Mouse (Mus musculus): ENCODE measurements around the gene Eif2b3.

The Eif2b3 gene

GRCm38 (mm10) chr4:117017738-117018137, 1.5 kb upstream of the Eif2b3 start:
- no peak for DNase-seq (ENCODE audit: low spot score)

DNA sequence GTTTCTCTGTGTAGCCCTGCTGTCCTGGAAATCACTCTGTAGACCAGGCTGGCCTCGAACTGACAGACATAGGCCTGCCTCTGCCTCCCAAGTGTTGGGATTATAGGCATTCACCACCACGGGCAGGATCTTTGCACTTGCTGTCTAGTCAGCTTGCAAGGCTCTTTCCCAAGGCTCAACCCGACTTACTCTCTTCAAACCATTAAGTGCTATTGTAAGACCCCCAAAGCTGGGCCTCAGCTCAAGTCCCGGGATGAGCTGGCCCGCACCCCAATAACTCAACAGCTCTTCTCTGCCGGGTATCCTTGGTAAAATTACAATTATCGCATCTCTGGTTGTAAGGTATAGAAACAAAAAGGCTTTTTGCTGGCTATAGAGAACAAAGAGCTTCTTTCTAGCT, 875 bp upstream of the Eif2b3 start:
- no peak for DNase-seq (ENCODE audit: low spot score)

- DNase-seq (ENCODE audit: low spot score), result no peak
These were observed 4.3 kb downstream of the Eif2b3 start for GRCm38 (mm10) chr4:117023469-117023868.

DNA sequence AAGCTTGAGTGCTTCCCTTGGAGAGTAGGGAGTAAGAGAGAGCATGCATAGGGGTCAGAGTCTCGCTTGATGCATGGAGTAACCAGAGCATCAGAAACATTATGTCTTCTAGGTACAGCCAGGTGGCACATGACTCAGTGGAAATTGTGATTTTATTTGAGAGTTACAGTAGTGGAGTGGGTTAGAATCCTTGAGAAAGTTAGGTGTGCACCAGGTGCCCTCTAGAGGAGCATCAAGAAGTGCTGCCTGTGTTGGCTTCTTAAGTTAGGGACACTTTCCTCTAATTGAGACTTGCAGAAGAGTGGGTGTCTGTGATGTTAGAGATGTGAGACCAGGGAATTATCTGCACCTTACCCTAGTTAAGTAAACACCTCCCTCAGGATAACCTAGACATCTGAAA, 11.9 kb downstream of the Eif2b3 start:
- no peak for DNase-seq (ENCODE audit: low spot score)

- DNase-seq (ENCODE audit: low spot score), result peak; percentile 9
These were observed 20.9 kb downstream of the Eif2b3 start for GRCm38 (mm10) chr4:117039925-117040687.

DNA sequence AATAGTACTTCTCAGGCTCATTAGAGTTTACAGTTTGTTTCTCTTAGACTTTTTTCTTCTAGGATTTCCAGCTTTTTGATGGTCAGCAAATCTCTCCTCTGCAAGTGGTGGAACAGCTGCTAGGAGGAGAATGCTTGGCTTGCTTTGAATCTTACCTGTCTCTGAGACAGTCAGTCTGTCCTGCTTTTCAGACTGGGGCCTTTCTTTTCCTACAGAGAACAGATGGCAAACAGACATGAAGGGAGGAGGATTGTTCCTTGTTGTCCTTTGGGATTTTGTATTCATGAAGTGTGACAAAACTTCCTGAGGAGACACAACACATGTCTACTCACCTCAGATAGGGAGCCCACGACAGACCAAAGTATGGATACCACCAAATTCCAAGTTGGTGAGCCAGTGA, 21.6 kb downstream of the Eif2b3 start:
- no peak for DNase-seq (ENCODE audit: low spot score)

GRCm38 (mm10) chr4:117041283-117041721, 22.1 kb downstream of the Eif2b3 start:
- no peak for DNase-seq (ENCODE audit: low spot score)

DNA sequence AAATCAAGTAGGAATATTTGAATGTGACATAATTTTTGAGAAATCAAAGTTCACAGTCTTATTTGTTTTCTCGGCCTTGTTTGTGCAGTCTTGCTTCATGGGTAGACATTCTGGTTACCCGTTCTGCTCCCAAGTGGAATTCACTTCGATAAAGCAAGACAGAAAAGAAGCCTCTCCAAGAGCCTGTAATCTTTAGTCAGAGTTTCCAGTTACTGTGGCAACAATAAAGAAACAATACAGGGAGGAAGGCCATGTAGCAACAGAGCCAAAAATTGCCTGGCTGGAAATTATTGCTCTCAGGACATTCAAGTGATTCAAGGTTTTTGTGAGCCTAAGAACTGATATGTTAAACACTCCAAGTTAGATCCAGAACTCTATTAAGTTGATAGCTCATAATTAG, 29.6 kb downstream of the Eif2b3 start:
- DNase-seq (ENCODE audit: low spot score), result no peak

- no peak for DNase-seq (ENCODE audit: low spot score)
These were observed 30.3 kb downstream of the Eif2b3 start for GRCm38 (mm10) chr4:117049485-117049884.

- DNase-seq (ENCODE audit: low spot score), result no peak
These were observed 33.4 kb downstream of the Eif2b3 start for GRCm38 (mm10) chr4:117052626-117053025.

DNA sequence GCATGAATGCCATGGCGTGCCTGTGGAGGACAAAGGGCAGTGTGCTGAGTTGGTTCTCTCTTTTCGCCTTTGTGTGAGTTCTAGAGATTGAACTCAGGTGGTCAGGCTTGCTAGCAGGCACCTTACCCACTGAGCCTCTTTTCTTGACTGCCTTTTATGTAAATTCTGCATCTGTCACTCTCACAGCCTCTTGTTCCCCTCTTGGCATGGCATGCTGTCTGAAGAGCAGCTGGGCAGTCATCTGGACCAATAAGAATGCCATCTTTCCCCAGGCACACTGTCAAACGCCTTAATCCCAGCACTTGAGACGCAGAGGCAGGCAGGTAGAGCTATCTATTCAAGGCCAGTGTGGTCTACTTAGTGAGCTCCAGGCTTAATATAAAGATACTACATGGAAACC, 34.8 kb downstream of the Eif2b3 start:
- DNase-seq (ENCODE audit: low spot score), result no peak

DNA sequence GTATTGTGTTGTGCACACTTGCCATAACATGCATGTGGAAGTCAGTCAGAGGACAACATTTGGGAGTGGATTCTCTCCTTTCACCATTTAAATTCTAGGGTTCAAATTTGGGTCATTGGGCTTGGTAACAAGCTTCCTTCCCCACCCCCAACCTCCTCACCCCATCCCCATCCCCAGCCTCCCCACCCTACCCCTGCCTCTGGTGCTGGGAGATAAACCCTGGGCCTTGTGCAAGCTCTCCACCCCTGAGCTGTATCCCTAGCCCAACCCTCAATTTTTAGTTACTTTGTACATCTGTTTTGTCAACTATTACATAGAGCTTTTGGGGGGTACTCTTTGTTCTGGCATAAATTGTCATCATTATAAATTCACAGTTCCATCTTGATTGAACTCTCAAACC, 36.9 kb downstream of the Eif2b3 start:
- no peak for DNase-seq (ENCODE audit: low spot score)

DNA sequence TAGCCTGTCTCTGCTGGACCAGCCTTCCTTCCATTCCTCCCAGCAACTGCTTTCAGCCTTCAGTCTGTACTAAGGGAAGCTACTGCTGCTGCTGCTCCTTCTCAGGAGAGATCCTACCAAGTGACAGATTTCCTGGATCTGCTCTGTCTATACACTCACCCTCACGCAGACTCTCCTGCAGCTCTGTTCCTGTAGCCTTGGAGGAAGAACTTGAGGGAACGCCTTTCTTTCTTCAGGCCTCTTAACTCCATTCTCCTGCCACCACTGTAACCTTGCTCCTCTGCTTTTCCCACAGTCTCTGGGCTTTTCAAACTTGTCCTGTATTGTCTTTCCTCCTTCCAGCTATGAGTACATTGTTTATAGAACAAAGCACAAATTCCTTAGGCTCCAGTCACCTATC, 37.3 kb downstream of the Eif2b3 start:
- no peak for DNase-seq (ENCODE audit: low spot score)

DNA sequence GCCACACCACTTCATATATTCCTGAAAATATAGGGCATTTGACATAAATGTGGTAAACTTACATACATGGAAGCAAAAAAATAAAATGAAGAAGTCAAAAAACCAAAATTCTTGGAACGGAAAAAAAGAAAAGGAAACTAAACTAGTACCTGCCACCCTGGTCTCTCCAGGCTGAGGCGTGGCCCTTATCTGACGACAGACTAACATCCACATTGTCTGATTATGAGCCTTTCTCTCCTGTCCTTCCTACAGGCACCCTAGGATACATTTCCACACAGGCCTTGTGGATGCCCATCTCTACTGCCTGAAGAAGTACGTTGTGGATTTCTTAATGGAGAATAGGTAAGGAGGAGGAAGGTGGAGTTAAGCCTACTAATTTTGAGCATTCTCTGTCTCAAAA, 39.3 kb downstream of the Eif2b3 start:
- DNase-seq (ENCODE audit: low spot score), result no peak

DNA sequence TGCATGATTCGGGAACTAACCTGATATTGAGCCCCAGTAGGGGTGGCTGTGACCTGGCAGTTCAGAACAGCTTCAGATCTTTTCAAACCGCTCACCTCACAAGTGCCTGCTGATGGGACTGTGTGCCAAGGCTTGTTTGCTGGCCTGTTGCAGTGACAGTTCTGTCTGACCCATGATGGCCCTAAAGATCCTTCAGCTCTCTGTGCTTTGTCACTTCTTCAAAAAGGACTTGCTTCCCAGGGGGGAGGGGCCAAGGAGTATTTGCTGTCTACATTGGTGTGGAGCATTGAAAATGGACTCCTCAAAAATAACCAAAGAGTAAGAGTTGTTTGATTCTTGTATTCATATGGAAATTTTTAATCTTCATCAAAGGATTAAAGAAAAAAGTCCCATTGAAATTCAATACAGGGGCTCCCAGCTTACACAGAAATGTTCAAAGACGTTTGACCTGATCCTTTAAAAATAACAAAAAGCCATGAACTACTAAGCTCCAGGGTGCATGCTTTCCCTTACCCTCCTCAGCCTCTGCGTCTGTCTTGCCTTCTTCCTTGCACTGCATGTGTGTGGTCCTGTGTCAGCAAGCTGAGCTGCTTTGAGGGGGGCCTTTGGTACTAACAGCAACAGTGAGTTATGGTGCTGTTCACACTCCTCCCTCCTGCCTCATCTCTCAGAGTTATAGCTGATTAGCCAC, 43.6 kb downstream of the Eif2b3 start:
- no peak for DNase-seq (ENCODE audit: low spot score)

GRCm38 (mm10) chr4:117068035-117068434, 48.8 kb downstream of the Eif2b3 start:
- no peak for DNase-seq (ENCODE audit: low spot score)

- DNase-seq (ENCODE audit: low spot score), result no peak
These were observed 50.4 kb downstream of the Eif2b3 start for GRCm38 (mm10) chr4:117069647-117070046.

DNA sequence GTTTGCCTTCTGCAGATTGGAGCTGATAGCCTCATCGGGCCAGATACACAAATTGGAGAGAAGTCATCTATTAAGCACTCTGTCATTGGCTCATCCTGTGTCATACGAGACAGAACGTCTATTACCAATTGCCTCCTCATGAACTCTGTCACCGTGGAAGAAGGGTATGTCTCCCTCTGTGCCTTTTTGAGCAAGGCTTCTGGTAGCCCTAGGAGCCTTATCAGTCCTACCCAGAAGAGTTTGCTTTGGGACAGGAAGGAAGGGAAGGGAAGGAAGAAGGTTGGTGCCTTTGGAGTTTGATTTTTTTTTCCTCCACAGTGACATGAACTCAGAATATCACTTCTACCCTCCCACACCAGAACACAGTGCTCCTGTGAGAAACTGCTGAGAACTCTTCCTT, 51.4 kb downstream of the Eif2b3 start:
- no peak for DNase-seq (ENCODE audit: low spot score)

- no peak for DNase-seq (ENCODE audit: low spot score)
These were observed 52.0 kb downstream of the Eif2b3 start for GRCm38 (mm10) chr4:117071183-117071582.

- DNase-seq (ENCODE audit: low spot score), result no peak
These were observed 68.9 kb downstream of the Eif2b3 start for GRCm38 (mm10) chr4:117087948-117088640.

- no peak for DNase-seq (ENCODE audit: low spot score)
These were observed 71.4 kb downstream of the Eif2b3 start for GRCm38 (mm10) chr4:117090586-117090985.

- DNase-seq (ENCODE audit: low spot score), result no peak
These were observed 75.6 kb downstream of the Eif2b3 start for GRCm38 (mm10) chr4:117094626-117095361.

Data from ovary, postnatal 10 days (tissue).